ENCODE assay signal across 17 mouse cellular contexts in genomic region chr9:62118754-62119153, GRCm38 (mm10). TPM values are rescaled to one million over a fixed set of nuclear protein-coding genes. Genes with fewer than 3 reads are reported as not detected.
DNase-seq lines count a peak whose midpoint lies in the region; ATAC-seq lines count a peak whose summit lies in the region.
"Had no signal": no experiment of that assay in that cellular context is flagged by ENCODE, and none has a peak within 500 bp of the region (broad histone marks: within the 10 kb centered on the region; RNA-seq: fewer than 3 reads in every experiment).

No protein-coding gene starts in this region.

- no peaks in the 10 kb centered on the region for H3K36me3 ChIP-seq in midbrain, embryonic 15.5 days (replicated peaks)
- H3K36me3 ChIP-seq: embryonic facial prominence, embryonic 13.5 days; kidney, embryonic 15.5 days; limb, embryonic 13.5 days; liver, embryonic 15.5 days; neural tube, embryonic 12.5 days had no signal

- no peak for ATAC-seq in midbrain, embryonic 15.5 days (replicated peaks)
- ATAC-seq in erythroblast, adult 5-6 weeks (replicated peaks; ENCODE audit: low FRiP score, poor library complexity, severe bottlenecking) = no peak
- ATAC-seq: activated CD4-positive, CD25-positive, alpha-beta regulatory T cell, adult 4 months had no signal

- peak overlapping the region; percentile 7; the same call in 1 of the 2 replicates for H3K4me2 ChIP-seq in midbrain, embryonic 15.5 days
- H3K4me2 ChIP-seq: embryonic facial prominence, embryonic 13.5 days; kidney, embryonic 15.5 days; limb, embryonic 13.5 days; liver, embryonic 15.5 days; neural tube, embryonic 12.5 days had no signal

- H3K27ac ChIP-seq in midbrain, embryonic 15.5 days = 0 out of 2 replicates have a peak overlapping the region, but pooled peaks have one; percentile 3
- H3K27ac ChIP-seq: embryonic facial prominence, embryonic 13.5 days; kidney, embryonic 15.5 days; limb, embryonic 13.5 days; liver, embryonic 15.5 days; neural tube, embryonic 12.5 days had no signal

- no peak overlapping the region for H3K4me3 ChIP-seq in midbrain, embryonic 15.5 days
- H3K4me3 ChIP-seq: embryonic facial prominence, embryonic 13.5 days; kidney, embryonic 15.5 days; limb, embryonic 13.5 days; liver, embryonic 15.5 days; neural tube, embryonic 12.5 days had no signal

- H3K9ac ChIP-seq in midbrain, embryonic 15.5 days = no peak overlapping the region
- H3K9ac ChIP-seq: embryonic facial prominence, embryonic 13.5 days; kidney, embryonic 15.5 days; limb, embryonic 13.5 days; liver, embryonic 15.5 days; neural tube, embryonic 12.5 days had no signal

- intact Hi-C loops in left cerebral cortex, postnatal 10 days (cut with DNase I) = no loop called here

- WGBS in midbrain, embryonic 15.5 days = 18% methylated on average over 3 of the region's 3 CpGs

- no peaks in the 10 kb centered on the region for H3K27me3 ChIP-seq in midbrain, embryonic 15.5 days (replicated peaks)
- H3K27me3 ChIP-seq: embryonic facial prominence, embryonic 13.5 days; kidney, embryonic 15.5 days; limb, embryonic 13.5 days; neural tube, embryonic 12.5 days had no signal

- no peaks in the 10 kb centered on the region for H3K9me3 ChIP-seq in midbrain, embryonic 15.5 days
- H3K9me3 ChIP-seq: embryonic facial prominence, embryonic 13.5 days; kidney, embryonic 15.5 days; limb, embryonic 13.5 days; liver, embryonic 15.5 days; neural tube, embryonic 12.5 days had no signal

- H3K4me1 ChIP-seq in midbrain, embryonic 15.5 days = peaks cover 26% of the 10 kb centered on the region

- DNase-seq in adrenal gland, adult 2 months = peak; percentile 24
- no peak for DNase-seq in adrenal gland, postnatal 4 days (ENCODE audit: low spot score in 2 of 2)
- DNase-seq in 3134 (ENCODE audit: extremely low read depth, insufficient read length, low spot score) (peak; percentile 24), NIH3T3 (ENCODE audit: low read depth) (peak; percentile 40)
- DNase-seq in left cerebral cortex, postnatal 10 days (ENCODE audit: extremely low spot score in 1 of 2, low spot score in 2 of 2) = no peak
- no peak for DNase-seq in cerebellum, postnatal 25 days
- DNase-seq: cerebellum, adult 11 months; lung, postnatal 14 days; thymus, adult 2 months had no signal

RNA-seq across cellular contexts. Expression of gene Glce, which starts 3.7 kb away (rescaled TPM):
- total RNA-seq in adrenal gland, adult 2 months (2021) = 10 to 100 TPM; 31.2 to 52.0 TPM
- polyA plus RNA-seq in adrenal gland, adult 2 months (2012; rRNA removed) = 1.4 and 2.4 TPM in 2 replicates
- total RNA-seq in adrenal gland, postnatal 4 days (2021) = 10 to 100 TPM; 29.2 to 29.4 TPM
- 18.8 and 19.5 TPM in 2 replicates for polyA plus RNA-seq in midbrain, embryonic 15.5 days (2015; fragmentation: Nextera tagmentation; extraction: Ambion mirVana)
- 10 to 100 TPM; 26.5 to 28.4 TPM for total RNA-seq in left cerebral cortex, postnatal 10 days (2021)
- 0.38 and 7.1 TPM in 2 replicates for total RNA-seq in erythroblast, adult 5-6 weeks (2015; ENCODE audit: low replicate concordance)
- 2.2 and 4.3 TPM in 2 replicates for total RNA-seq in erythroblast, adult 5-6 weeks (2017; ENCODE audit: low replicate concordance)

Comparison
In these comparisons a context has a peak if more than half of its experiments do, and no peak if none do; other contexts are left out.
1. DNase-seq: peak in adrenal gland, adult 2 months (single experiment), 3134 (single experiment) and NIH3T3 (single experiment); none in adrenal gland, postnatal 4 days (0 of 2), left cerebral cortex, postnatal 10 days (0 of 2) and cerebellum, postnatal 25 days (0 of 2).